Comparison of ENCODE assay signal across 13 mouse cellular contexts in genomic region chr2:17413496-17414268, GRCm38 (mm10).
A peak's percentile ranks its signal among the peaks of the same experiment; 100 is the strongest.
DNase-seq lines count a peak whose midpoint lies in the region; ATAC-seq and TF ChIP-seq lines count a peak whose summit lies in the region.
"Had no signal": no experiment of that assay in that cellular context is flagged by ENCODE, and none has a peak within 500 bp of the region (broad histone marks: within the 10 kb centered on the region; RNA-seq: fewer than 3 reads in every experiment).

No protein-coding gene starts in this region.

- ATAC-seq in CD4-positive, CD25-positive, alpha-beta regulatory T cell, adult 4 months: no peak

- H3K4me3 ChIP-seq in layer of hippocampus, adult 2 months: no peak overlapping the region
- H3K4me3 ChIP-seq: limb, embryonic 12.5 days; megakaryocyte, embryonic 14.5 days had no signal

- no peak for TF ChIP-seq CTCF in layer of hippocampus, adult 2 months (conservative IDR thresholded peaks at IDR 0.05)

- intact Hi-C loops in heart, postnatal 25 days (cut with DNase I): no loop called here

- peak in 1 of 2 experiments; percentile 47 for DNase-seq in layer of hippocampus, adult 2 months (ENCODE audit: low spot score in 2 of 2)
- DNase-seq in layer of hippocampus, adult 9-10 months (ENCODE audit: low spot score): no peak
- DNase-seq in cerebellum, postnatal 10 days: peak; percentile 62 to 78
- DNase-seq in left cerebral cortex, adult 11 months (ENCODE audit: low spot score): peak; percentile 33
- peak; percentile 35 to 40 for DNase-seq in thymus, postnatal 10 days (ENCODE audit: low spot score in 2 of 2)
- DNase-seq in heart, postnatal 25 days (ENCODE audit: low spot score): no peak
- no peak for DNase-seq in adrenal gland, postnatal 10 days
- DNase-seq: heart, postnatal 4 days; lung, embryonic 14.5 days had no signal

- H3K27ac ChIP-seq in layer of hippocampus, adult 2 months: peak overlapping the region; percentile 0; the same call in 1 of the 2 replicates
- H3K27ac ChIP-seq: kidney, postnatal 0 days; limb, embryonic 12.5 days had no signal

Comparison
In these comparisons a context has a peak if more than half of its experiments do, and no peak if none do; other contexts are left out.
1. DNase-seq: peak in cerebellum, postnatal 10 days (2 of 2), left cerebral cortex, adult 11 months (single experiment) and thymus, postnatal 10 days (2 of 2); none in layer of hippocampus, adult 9-10 months (single experiment), heart, postnatal 25 days (single experiment) and adrenal gland, postnatal 10 days (single experiment).